Comparison of ENCODE assay signal across 12 mouse cellular contexts in the genomic region with DNA sequence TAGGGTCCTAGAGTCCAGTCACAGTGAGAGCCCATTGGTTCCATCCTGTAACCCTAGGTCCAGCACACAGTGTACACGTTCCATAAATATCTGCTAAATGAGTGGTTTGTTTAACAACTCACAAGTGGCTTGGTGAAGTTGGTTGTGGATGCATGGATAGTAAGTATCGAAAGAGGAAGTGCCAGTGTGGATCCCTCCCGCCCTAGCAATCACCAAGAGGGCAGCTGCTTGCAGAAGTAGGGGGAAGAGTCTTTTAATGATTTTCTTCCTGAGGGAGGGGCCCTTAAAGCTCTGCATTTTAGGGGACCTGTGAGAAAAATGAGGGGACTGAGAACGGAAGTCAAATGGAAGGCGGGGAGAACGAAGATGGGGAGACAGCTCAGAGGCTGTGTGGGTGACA. TPM values are rescaled to one million over a fixed set of nuclear protein-coding genes. Genes with fewer than 3 reads are reported as not detected.
DNase-seq lines count a peak whose midpoint lies in the region; ATAC-seq and TF ChIP-seq lines count a peak whose summit lies in the region.
"Had no signal": no experiment of that assay in that cellular context is flagged by ENCODE, and none has a peak within 500 bp of the region (broad histone marks: within the 10 kb centered on the region; RNA-seq: fewer than 3 reads in every experiment).

No protein-coding gene starts in this region.

- TF ChIP-seq CTCF in liver, embryonic 14.5 days (IDR thresholded peaks at IDR 0.05; ENCODE audit: low read depth), result no peak
- no peak for TF ChIP-seq CTCF in cerebellum, adult 2 months (IDR thresholded peaks at IDR 0.05; ENCODE audit: borderline replicate concordance, insufficient read depth, low read depth, low read length)

- no peak for DNase-seq in forebrain, embryonic 10.5 days (ENCODE audit: extremely low spot score, low spot score)
- DNase-seq in midbrain, embryonic 14.5 days, result no peak
- DNase-seq in midbrain, embryonic 11.5 days (ENCODE audit: low spot score, missing footprints), result no peak
- no peak for DNase-seq in liver, embryonic 14.5 days (ENCODE audit: low read depth in 3 of 3, low spot score in 3 of 3)
- DNase-seq in splenic B cell, adult 2 months (ENCODE audit: low read depth, low spot score), result peak; percentile 29
- no peak for DNase-seq in cerebellum, adult 2 months
- no peak for DNase-seq in layer of hippocampus, adult 18-20 months (ENCODE audit: low spot score in 2 of 2)
- DNase-seq: kidney, adult 11 months; thymus, postnatal 14 days had no signal

- TF ChIP-seq POLR2A in cerebellum, adult 2 months (IDR thresholded peaks at IDR 0.05; ENCODE audit: borderline replicate concordance, insufficient read depth, low read length), result no peak

- 60% methylated on average over 6 of the region's 6 CpGs for WGBS in forebrain, embryonic 10.5 days
- 63% methylated on average over 6 of the region's 6 CpGs for WGBS in forebrain, embryonic 16.5 days
- WGBS in midbrain, embryonic 14.5 days, result 61% methylated on average over 6 of the region's 6 CpGs
- WGBS in midbrain, embryonic 11.5 days, result 59% methylated on average over 6 of the region's 6 CpGs
- 11% methylated on average over 6 of the region's 6 CpGs for WGBS in liver, embryonic 14.5 days (ENCODE audit: insufficient replicate concordance)
- WGBS in cerebellum, adult 2 months, result 75% methylated on average over 6 of the region's 6 CpGs

- H3K27ac ChIP-seq in forebrain, embryonic 10.5 days, result no peak overlapping the region
- no peak overlapping the region for H3K27ac ChIP-seq in forebrain, embryonic 16.5 days (ENCODE audit: low read length)
- no peak overlapping the region for H3K27ac ChIP-seq in midbrain, embryonic 14.5 days (replicated peaks; ENCODE audit: low read depth, low read length)
- no peak overlapping the region for H3K27ac ChIP-seq in midbrain, embryonic 11.5 days (ENCODE audit: low read depth, low read length)
- H3K27ac ChIP-seq in liver, embryonic 14.5 days, result no peak overlapping the region
- no peak overlapping the region for H3K27ac ChIP-seq in cerebellum, adult 2 months (ENCODE audit: insufficient read depth, low read length)
- H3K27ac ChIP-seq: forebrain, embryonic 15.5 days had no signal

- H3K9ac ChIP-seq in forebrain, embryonic 16.5 days (replicated peaks; ENCODE audit: low read depth, low read length), result no peak overlapping the region
- no peak overlapping the region for H3K9ac ChIP-seq in midbrain, embryonic 14.5 days (replicated peaks; ENCODE audit: low read length)
- H3K9ac ChIP-seq in midbrain, embryonic 11.5 days (ENCODE audit: low read length), result no peak overlapping the region
- no peak overlapping the region for H3K9ac ChIP-seq in liver, embryonic 14.5 days (replicated peaks)

- H3K27me3 ChIP-seq in forebrain, embryonic 10.5 days (ENCODE audit: poor library complexity, severe bottlenecking), result peaks cover 34% of the 10 kb centered on the region
- peaks cover 8% of the 10 kb centered on the region; the same call in 1 of the 2 replicates for H3K27me3 ChIP-seq in forebrain, embryonic 16.5 days (replicated peaks; ENCODE audit: control insufficient read depth, insufficient read depth, low read length)
- peaks cover 5% of the 10 kb centered on the region; the same call in 1 of the 2 replicates for H3K27me3 ChIP-seq in midbrain, embryonic 14.5 days (ENCODE audit: control insufficient read depth, insufficient read depth, low read length)
- peaks cover 13% of the 10 kb centered on the region for H3K27me3 ChIP-seq in midbrain, embryonic 11.5 days (ENCODE audit: control insufficient read depth, insufficient read depth, low read length)
- H3K27me3 ChIP-seq in liver, embryonic 14.5 days (ENCODE audit: control insufficient read depth, insufficient read depth, low read length), result peaks cover 7% of the 10 kb centered on the region
- H3K27me3 ChIP-seq in splenic B cell, adult 2 months (ENCODE audit: control insufficient read depth, insufficient read depth, low read length, poor library complexity, severe bottlenecking), result peaks cover 4% of the 10 kb centered on the region
- H3K27me3 ChIP-seq in cerebellum, adult 2 months (ENCODE audit: control insufficient read depth, insufficient read depth, low read length), result no peaks in the 10 kb centered on the region

- peaks cover 32% of the 10 kb centered on the region for H3K4me1 ChIP-seq in forebrain, embryonic 10.5 days
- H3K4me1 ChIP-seq in forebrain, embryonic 16.5 days (replicated peaks; ENCODE audit: control insufficient read depth, insufficient read depth, low read length), result peaks cover 15% of the 10 kb centered on the region
- H3K4me1 ChIP-seq in midbrain, embryonic 14.5 days (ENCODE audit: control insufficient read depth, insufficient read depth, low read length), result peaks cover 14% of the 10 kb centered on the region
- peaks cover 11% of the 10 kb centered on the region for H3K4me1 ChIP-seq in midbrain, embryonic 11.5 days (ENCODE audit: control insufficient read depth, insufficient read depth, low read length)
- peaks cover 9 to 22% of the 10 kb centered on the region in 2 experiments for H3K4me1 ChIP-seq in liver, embryonic 14.5 days (replicated peaks; ENCODE audit: control insufficient read depth in 2 of 2, insufficient read depth in 2 of 2, low read length in 1 of 2)
- no peaks in the 10 kb centered on the region; the same call in 1 of the 2 replicates for H3K4me1 ChIP-seq in cerebellum, adult 2 months (ENCODE audit: control insufficient read depth, insufficient read depth, low read length)

- H3K4me2 ChIP-seq in forebrain, embryonic 16.5 days (ENCODE audit: low read length), result no peak overlapping the region
- peak overlapping the region; percentile 85 for H3K4me2 ChIP-seq in midbrain, embryonic 14.5 days (ENCODE audit: low read length)
- no peak overlapping the region for H3K4me2 ChIP-seq in midbrain, embryonic 11.5 days
- H3K4me2 ChIP-seq in liver, embryonic 14.5 days (ENCODE audit: low read depth), result peak overlapping the region; percentile 99

- H3K4me3 ChIP-seq in forebrain, embryonic 10.5 days, result 0 out of 2 replicates have a peak overlapping the region, but pooled peaks have one; percentile 89
- no peak overlapping the region for H3K4me3 ChIP-seq in forebrain, embryonic 16.5 days (replicated peaks; ENCODE audit: low read length)
- no peak overlapping the region for H3K4me3 ChIP-seq in midbrain, embryonic 14.5 days (replicated peaks; ENCODE audit: low read depth, low read length)
- no peak overlapping the region for H3K4me3 ChIP-seq in midbrain, embryonic 11.5 days (ENCODE audit: low read depth, low read length)
- peak overlapping the region in 1 of 2 experiments; percentile 34; a peak in 2 of 4 replicates for H3K4me3 ChIP-seq in liver, embryonic 14.5 days (ENCODE audit: insufficient read depth in 1 of 2, low read depth in 2 of 2, low read length in 2 of 2)
- no peak overlapping the region for H3K4me3 ChIP-seq in cerebellum, adult 2 months (replicated peaks; ENCODE audit: insufficient read depth, low read depth, low read length)

- no peak for ATAC-seq in forebrain, embryonic 16.5 days
- ATAC-seq in midbrain, embryonic 14.5 days (ENCODE audit: low FRiP score, low TSS enrichment), result no peak
- no peak for ATAC-seq in midbrain, embryonic 11.5 days (ENCODE audit: low FRiP score)
- no peak for ATAC-seq in liver, embryonic 14.5 days (ENCODE audit: insufficient read depth)
- ATAC-seq: activated CD4-positive, CD25-positive, alpha-beta regulatory T cell, adult 4 months had no signal

- no peaks in the 10 kb centered on the region for H3K9me3 ChIP-seq in forebrain, embryonic 10.5 days
- H3K9me3 ChIP-seq in forebrain, embryonic 16.5 days (ENCODE audit: control insufficient read depth, low read length), result no peaks in the 10 kb centered on the region
- no peaks in the 10 kb centered on the region for H3K9me3 ChIP-seq in midbrain, embryonic 14.5 days (ENCODE audit: control insufficient read depth, low read length)
- H3K9me3 ChIP-seq in midbrain, embryonic 11.5 days (ENCODE audit: control insufficient read depth, low read length), result no peaks in the 10 kb centered on the region
- H3K9me3 ChIP-seq in liver, embryonic 14.5 days (ENCODE audit: control insufficient read depth, low read length), result no peaks in the 10 kb centered on the region
- H3K9me3 ChIP-seq: forebrain, embryonic 15.5 days had no signal

- no peak for TF ChIP-seq EP300 in liver, embryonic 14.5 days (IDR thresholded peaks at IDR 0.05; ENCODE audit: low read depth)

- no peaks in the 10 kb centered on the region for H3K36me3 ChIP-seq in forebrain, embryonic 10.5 days (replicated peaks)
- no peaks in the 10 kb centered on the region for H3K36me3 ChIP-seq in forebrain, embryonic 16.5 days (ENCODE audit: control insufficient read depth, insufficient read depth)
- no peaks in the 10 kb centered on the region for H3K36me3 ChIP-seq in midbrain, embryonic 14.5 days (ENCODE audit: control insufficient read depth, insufficient read depth, low read length)
- H3K36me3 ChIP-seq in midbrain, embryonic 11.5 days (ENCODE audit: control insufficient read depth, insufficient read depth, low read length), result no peaks in the 10 kb centered on the region
- H3K36me3 ChIP-seq in liver, embryonic 14.5 days (replicated peaks; ENCODE audit: control insufficient read depth, insufficient read depth, low read depth), result no peaks in the 10 kb centered on the region
- H3K36me3 ChIP-seq in splenic B cell, adult 2 months (ENCODE audit: control insufficient read depth, insufficient read depth, low read length, poor library complexity, severe bottlenecking), result no peaks in the 10 kb centered on the region
- H3K36me3 ChIP-seq: forebrain, embryonic 15.5 days had no signal

RNA-seq across cellular contexts. Expression of gene Fkbp1b, which starts 1.4 kb away (rescaled TPM):
- polyA plus RNA-seq in forebrain, embryonic 10.5 days (2016; fragmentation: Nextera tagmentation; extraction: Ambion mirVana), result 4.3 and 6.2 TPM in 2 replicates
- polyA plus RNA-seq in forebrain, embryonic 16.5 days (2015; fragmentation: Nextera tagmentation; extraction: Ambion mirVana), result 23.7 and 25.5 TPM in 2 replicates
- 30.7 and 39.0 TPM in 2 replicates for polyA plus RNA-seq in midbrain, embryonic 14.5 days (2014; fragmentation: Nextera tagmentation; extraction: Ambion mirVana)
- 6.3 and 9.0 TPM in 2 replicates for polyA plus RNA-seq in midbrain, embryonic 11.5 days (2014; fragmentation: Nextera tagmentation; extraction: Ambion mirVana)
- polyA plus RNA-seq in liver, embryonic 14.5 days (2012; rRNA removed), result 2.5 and 2.9 TPM in 2 replicates
- polyA plus RNA-seq in liver, embryonic 14.5 days (2014; fragmentation: Nextera tagmentation; extraction: Ambion mirVana), result 2.2 and 2.6 TPM in 2 replicates
- polyA plus RNA-seq in cerebellum, adult 2 months (2012; rRNA removed), result 56.1 and 66.9 TPM in 2 replicates
- 10 to 100 TPM; 43.3 to 56.1 TPM for total RNA-seq in layer of hippocampus, adult 18-20 months (2021)
- polyA plus RNA-seq: activated CD4-positive, CD25-positive, alpha-beta regulatory T cell, adult 4 months had no signal

RNA-seq across cellular contexts. Expression of gene Wdcp, which starts 3.1 kb away (rescaled TPM):
- polyA plus RNA-seq in forebrain, embryonic 10.5 days (2016; fragmentation: Nextera tagmentation; extraction: Ambion mirVana), result 28.6 and 29.3 TPM in 2 replicates
- 13.3 and 13.5 TPM in 2 replicates for polyA plus RNA-seq in forebrain, embryonic 16.5 days (2015; fragmentation: Nextera tagmentation; extraction: Ambion mirVana)
- 10.8 and 11.0 TPM in 2 replicates for polyA plus RNA-seq in midbrain, embryonic 14.5 days (2014; fragmentation: Nextera tagmentation; extraction: Ambion mirVana)
- 16.7 and 17.8 TPM in 2 replicates for polyA plus RNA-seq in midbrain, embryonic 11.5 days (2014; fragmentation: Nextera tagmentation; extraction: Ambion mirVana)
- polyA plus RNA-seq in liver, embryonic 14.5 days (2012; rRNA removed), result 7.7 and 9.1 TPM in 2 replicates
- polyA plus RNA-seq in liver, embryonic 14.5 days (2014; fragmentation: Nextera tagmentation; extraction: Ambion mirVana), result 11.3 and 11.6 TPM in 2 replicates
- 14.9 and 15.2 TPM in 2 replicates for polyA plus RNA-seq in cerebellum, adult 2 months (2012; rRNA removed)
- 10 to 100 TPM; 13.0 to 14.8 TPM for total RNA-seq in layer of hippocampus, adult 18-20 months (2021)

RNA-seq across cellular contexts. Expression of gene Sf3b6, which starts 22.7 kb away (rescaled TPM):
- polyA plus RNA-seq in forebrain, embryonic 10.5 days (2016; fragmentation: Nextera tagmentation; extraction: Ambion mirVana), result 331 and 332 TPM in 2 replicates
- 233 and 243 TPM in 2 replicates for polyA plus RNA-seq in forebrain, embryonic 16.5 days (2015; fragmentation: Nextera tagmentation; extraction: Ambion mirVana)
- polyA plus RNA-seq in midbrain, embryonic 14.5 days (2014; fragmentation: Nextera tagmentation; extraction: Ambion mirVana), result 345 and 373 TPM in 2 replicates
- 367 and 402 TPM in 2 replicates for polyA plus RNA-seq in midbrain, embryonic 11.5 days (2014; fragmentation: Nextera tagmentation; extraction: Ambion mirVana)
- polyA plus RNA-seq in liver, embryonic 14.5 days (2012; rRNA removed), result 34.7 and 72.6 TPM in 2 replicates
- polyA plus RNA-seq in liver, embryonic 14.5 days (2014; fragmentation: Nextera tagmentation; extraction: Ambion mirVana), result 179 and 187 TPM in 2 replicates
- 132 and 137 TPM in 2 replicates for polyA plus RNA-seq in cerebellum, adult 2 months (2012; rRNA removed)
- 10 to 100 TPM; 68.4 to 76.9 TPM for total RNA-seq in layer of hippocampus, adult 18-20 months (2021)

RNA-seq across cellular contexts. Expression of gene Mfsd2b, which starts 34.1 kb away (rescaled TPM):
- 3.7 and 4.8 TPM in 2 replicates for polyA plus RNA-seq in forebrain, embryonic 10.5 days (2016; fragmentation: Nextera tagmentation; extraction: Ambion mirVana)
- 0.82 and 1.3 TPM in 2 replicates for polyA plus RNA-seq in forebrain, embryonic 16.5 days (2015; fragmentation: Nextera tagmentation; extraction: Ambion mirVana)
- 1.7 and 2.5 TPM in 2 replicates for polyA plus RNA-seq in midbrain, embryonic 14.5 days (2014; fragmentation: Nextera tagmentation; extraction: Ambion mirVana)
- 3.6 and 4.1 TPM in 2 replicates for polyA plus RNA-seq in midbrain, embryonic 11.5 days (2014; fragmentation: Nextera tagmentation; extraction: Ambion mirVana)
- polyA plus RNA-seq in liver, embryonic 14.5 days (2012; rRNA removed), result 45.9 and 53.1 TPM in 2 replicates
- polyA plus RNA-seq in liver, embryonic 14.5 days (2014; fragmentation: Nextera tagmentation; extraction: Ambion mirVana), result 54.6 and 62.6 TPM in 2 replicates
- polyA plus RNA-seq in cerebellum, adult 2 months (2012; rRNA removed), result 3.0 TPM in 2 replicates
- under 1 TPM; 0.36 to 0.59 TPM for total RNA-seq in layer of hippocampus, adult 18-20 months (2021)

Comparison
In these comparisons a context has a peak if more than half of its experiments do, and no peak if none do; other contexts are left out.
1. H3K4me2 ChIP-seq: peak in midbrain, embryonic 14.5 days (single experiment) and liver, embryonic 14.5 days (single experiment); none in forebrain, embryonic 16.5 days (single experiment) and midbrain, embryonic 11.5 days (single experiment).